Mouse (Mus musculus) mouse trophoblast stem cell (cell line): Measurements from ENCODE around the gene Ift52.

Experiments used
- in situ Hi-C, 2 experiments: fragments of 300-500 bp; cut with MseI, MboI; formaldehyde crosslinking; loops; 2 replicates in 1 of 2; 3 replicates in 1 of 2; pipeline ENCODE4 v1.15.1; 2025

The Ift52 gene

DNA sequence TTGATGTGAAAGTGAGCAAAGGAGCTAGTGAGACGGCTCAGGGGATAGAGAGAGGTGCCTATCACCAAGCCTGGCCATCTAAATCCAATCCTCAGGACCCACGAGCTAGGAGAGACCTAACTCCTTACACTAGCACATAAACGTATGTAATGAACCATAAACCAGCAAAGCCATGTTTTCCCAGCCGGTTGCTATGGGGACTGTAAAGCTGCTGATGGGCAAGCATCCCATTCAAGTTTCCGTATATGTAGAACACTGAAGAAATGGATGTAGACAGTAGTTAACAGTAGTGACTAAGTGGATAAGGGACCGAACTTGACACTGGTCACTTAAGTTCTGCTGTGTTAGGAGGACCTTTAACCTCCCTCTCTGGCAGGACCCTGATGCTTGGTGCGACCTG, 56.9 kb downstream of the Ift52 start:
- in situ Hi-C loops: no loop called here

GRCm38 (mm10) chr2:163074808-163075207, 57.7 kb downstream of the Ift52 start:
- in situ Hi-C loops: no loop called here

- in situ Hi-C loops: no loop called here
These were observed 58.1 kb downstream of the Ift52 start for GRCm38 (mm10) chr2:163075234-163075633.

DNA sequence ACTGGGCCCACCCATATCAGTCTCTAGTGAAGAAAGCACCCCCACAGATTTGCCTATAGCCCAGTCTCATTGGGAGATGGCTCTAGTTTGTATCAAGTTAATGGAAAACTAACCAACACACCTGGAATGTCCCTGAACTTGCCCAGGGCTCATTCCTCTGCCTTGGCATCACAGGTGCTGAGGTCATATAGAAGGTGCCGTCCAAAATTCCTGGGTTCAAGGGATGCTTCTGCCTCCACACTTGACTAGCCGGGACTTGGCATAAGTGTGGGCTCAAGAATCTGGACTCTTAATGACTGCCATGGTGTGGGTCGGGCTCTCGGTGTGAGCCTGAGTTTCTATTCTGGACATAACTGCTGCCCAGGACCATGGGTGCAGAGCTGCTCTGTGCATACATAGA, 61.9 kb downstream of the Ift52 start:
- in situ Hi-C loops: no loop called here

GRCm38 (mm10) chr2:163082591-163082990, 65.4 kb downstream of the Ift52 start:
- in situ Hi-C loops: no loop called here

- in situ Hi-C loops: no loop called here
These were observed 67.4 kb downstream of the Ift52 start for GRCm38 (mm10) chr2:163084519-163084918.

GRCm38 (mm10) chr2:163085047-163085446, 67.9 kb downstream of the Ift52 start:
- in situ Hi-C loops: loop anchor here in 1 of 2 experiments (5.0 kb wide), 1 partner anchor 38 kb away; no protein-coding TSS in a partner anchor

GRCm38 (mm10) chr2:163086561-163086960, 69.4 kb downstream of the Ift52 start:
- in situ Hi-C loops: loop anchor here in 1 of 2 experiments (5.0 kb wide), 1 partner anchor 39 kb away; no protein-coding TSS in a partner anchor

- in situ Hi-C loops: loop anchor here in 1 of 2 experiments (5.0 kb wide), 1 partner anchor 40 kb away; no protein-coding TSS in a partner anchor
These were observed 70.6 kb downstream of the Ift52 start, which contains the start of gene Gtsf1l for GRCm38 (mm10) chr2:163087728-163088127. TSS of gene Gtsf1l (minus strand) at chr2:163087855.

- in situ Hi-C loops: loop anchor here in 1 of 2 experiments (5.0 kb wide), 1 partner anchor 42 kb away; no protein-coding TSS in a partner anchor
These were observed 72.4 kb downstream of the Ift52 start for GRCm38 (mm10) chr2:163089475-163090123.

DNA sequence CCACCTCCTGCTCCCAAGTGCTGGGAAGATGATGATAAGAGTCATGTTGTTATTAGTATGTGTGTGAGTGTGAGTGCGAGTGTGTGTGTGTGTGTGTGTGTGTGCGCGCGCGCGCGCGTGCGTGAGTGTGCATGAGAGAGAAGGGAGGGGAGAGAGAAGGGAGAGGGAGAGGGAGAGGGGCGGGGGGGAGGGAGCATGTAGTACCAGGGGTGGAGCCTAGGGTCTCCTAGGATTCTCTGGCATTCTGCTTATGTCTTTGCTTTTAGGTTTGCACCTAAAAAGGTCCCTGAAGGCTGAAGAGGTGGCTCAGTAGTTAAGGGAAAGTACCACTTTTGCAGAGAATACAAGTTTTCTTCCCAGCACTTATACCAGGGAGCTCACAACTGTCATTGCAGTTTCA, 77.8 kb downstream of the Ift52 start:
- in situ Hi-C loops: no loop called here
